Mouse (Mus musculus): ENCODE measurements around the gene Cyp1b1. TPM values are rescaled to one million over a fixed set of nuclear protein-coding genes. Genes with fewer than 3 reads are reported as not detected.

Cyp1b1 gene
- 1.6 and 2.3 TPM in 2 replicates for polyA plus RNA-seq (2016; fragmentation: Nextera tagmentation; extraction: Ambion mirVana)

DNA sequence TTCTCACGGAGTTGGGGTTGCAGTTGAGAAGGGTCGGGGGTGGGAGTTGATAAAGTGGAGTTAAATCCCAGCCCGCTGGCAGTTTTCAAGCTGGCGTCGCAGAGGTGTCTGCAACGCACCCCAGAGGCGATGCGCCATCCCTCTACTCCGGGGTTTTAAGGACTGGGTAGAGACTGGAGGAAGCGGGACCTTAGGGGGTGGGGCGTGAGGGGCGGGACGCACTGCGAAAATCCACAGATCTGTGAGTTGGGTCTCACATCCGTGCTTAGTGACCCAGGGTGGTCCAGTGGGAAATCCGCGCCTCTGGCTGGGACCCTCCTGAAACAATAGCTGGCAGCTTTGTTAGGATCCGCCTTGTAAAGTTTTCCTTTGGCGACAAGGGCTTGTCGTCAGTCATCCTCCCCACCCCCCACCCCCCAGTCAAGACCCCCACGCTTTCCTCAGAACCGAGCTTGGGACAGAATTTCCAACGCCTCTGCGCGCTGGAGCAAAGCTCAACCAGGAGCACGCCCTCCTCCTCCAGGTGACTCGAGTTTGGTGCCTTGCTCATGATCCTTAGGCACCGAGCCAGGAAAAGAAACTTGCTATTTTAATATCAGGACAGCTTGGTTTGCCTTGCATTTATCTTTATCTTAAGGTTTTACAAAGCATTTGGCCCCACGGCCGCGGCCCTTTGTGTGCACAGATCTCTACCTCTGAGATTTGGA is at the start of gene Cyp1b1:
TSS of gene Cyp1b1 (minus strand) at position 131 of the 707 bp plus-strand sequence.
- DNase-seq (ENCODE audit: extremely low spot score, low spot score) = peak; percentile 51
- WGBS = under 1% methylated on average over 31 of the region's 31 CpGs
- Histone ChIP-seq H3K4me1 (peaks cover 43% of the 10 kb centered on the region), H3K27me3 (ENCODE audit: poor library complexity, severe bottlenecking) (peaks cover 99% of the 10 kb centered on the region), H3K4me3 (peak within 1 kb of the TSS; percentile 60), H3K36me3 (replicated peaks) (no peaks in the 10 kb centered on the region), H3K9me3 (peaks cover 3% of the 10 kb centered on the region; the same call in 1 of the 2 replicates), H3K27ac (peak within 1 kb of the TSS; percentile 77)

GRCm38 (mm10) chr17:79761841-79762240 is 47.0 kb upstream of the Cyp1b1 start:
- 88% methylated on average over 1 of the region's 1 CpGs for WGBS

GRCm38 (mm10) chr17:79753831-79754230 is 39.0 kb upstream of the Cyp1b1 start:
- Histone ChIP-seq H3K9me3 (no peaks in the 10 kb centered on the region; the same call in 1 of the 2 replicates), H3K4me1 (peaks cover 17% of the 10 kb centered on the region), H3K4me3 (no peak overlapping the region), H3K27me3 (ENCODE audit: poor library complexity, severe bottlenecking) (peaks cover 20% of the 10 kb centered on the region; the same call in 1 of the 2 replicates), H3K27ac (no peak overlapping the region), H3K36me3 (replicated peaks) (no peaks in the 10 kb centered on the region)
- WGBS = 95% methylated on average over 12 of the region's 12 CpGs
- no peak for DNase-seq (ENCODE audit: extremely low spot score, low spot score)

More at GRCm38 (mm10) chr17:79761841-79762240, 47.0 kb upstream of the Cyp1b1 start:
- Histone ChIP-seq H3K27ac (no peak overlapping the region), H3K36me3 (replicated peaks) (no peaks in the 10 kb centered on the region), H3K4me1 (peaks cover 11% of the 10 kb centered on the region), H3K9me3 (no peaks in the 10 kb centered on the region), H3K27me3 (ENCODE audit: poor library complexity, severe bottlenecking) (no peaks in the 10 kb centered on the region), H3K4me3 (no peak overlapping the region)
- no peak for DNase-seq (ENCODE audit: extremely low spot score, low spot score)

DNA sequence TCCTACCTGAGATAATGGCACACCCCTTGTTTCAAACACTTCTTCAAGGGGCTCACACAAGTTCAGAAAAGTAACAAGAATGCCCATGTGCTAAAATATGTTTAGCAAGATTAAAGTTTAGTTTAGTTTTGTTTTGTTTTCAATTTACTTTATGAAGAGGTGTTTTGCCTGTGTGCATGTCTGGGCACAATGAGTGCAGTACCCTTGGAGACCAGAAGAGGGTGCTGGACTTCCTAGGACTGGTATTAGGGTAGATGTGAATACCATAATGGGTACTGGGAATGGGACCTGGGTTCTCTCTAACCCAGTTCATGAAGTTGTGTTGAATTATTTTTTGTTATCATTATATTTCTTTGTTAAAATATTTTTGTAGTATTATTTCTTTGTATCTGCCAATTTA is 38.0 kb upstream of the Cyp1b1 start:
- peaks cover 13% of the 10 kb centered on the region for H3K4me1 ChIP-seq
- peaks cover 27% of the 10 kb centered on the region for H3K27me3 ChIP-seq (ENCODE audit: poor library complexity, severe bottlenecking)
- H3K9me3 ChIP-seq = peaks cover 5% of the 10 kb centered on the region
- DNase-seq (ENCODE audit: extremely low spot score, low spot score) = no peak
- H3K36me3 ChIP-seq (replicated peaks) = no peaks in the 10 kb centered on the region
- no peak overlapping the region for H3K4me3 ChIP-seq
- H3K27ac ChIP-seq = no peak overlapping the region

DNA sequence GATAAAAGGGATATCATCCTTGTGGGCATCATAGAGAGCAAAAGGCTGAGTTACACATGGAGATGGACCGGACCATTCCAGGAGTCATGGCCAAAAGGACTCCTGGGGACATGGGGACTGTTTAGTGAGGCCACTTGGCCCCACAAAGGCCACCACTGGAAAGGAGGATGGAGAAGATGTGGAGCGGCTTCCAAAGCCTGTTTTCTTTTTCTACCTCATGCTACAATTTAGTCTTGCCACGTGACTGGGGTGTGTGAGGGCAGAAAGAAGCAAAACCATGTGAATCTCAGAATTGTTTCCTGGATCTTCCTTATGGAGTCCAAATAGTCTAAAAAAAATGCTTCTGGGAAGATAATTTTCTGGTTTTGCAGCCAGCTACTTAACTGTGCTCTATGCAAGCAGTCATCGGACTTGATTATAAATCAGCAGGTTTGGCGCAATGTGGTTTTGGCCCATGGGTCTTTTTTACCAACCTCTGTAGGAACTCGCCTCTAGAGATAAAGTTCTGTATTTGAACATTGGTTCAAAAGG is 36.9 kb upstream of the Cyp1b1 start:
- H3K27ac ChIP-seq = no peak overlapping the region
- peaks cover 15% of the 10 kb centered on the region for H3K9me3 ChIP-seq
- peaks cover 38% of the 10 kb centered on the region for H3K27me3 ChIP-seq (ENCODE audit: poor library complexity, severe bottlenecking)
- H3K4me3 ChIP-seq = no peak overlapping the region
- no peak for DNase-seq (ENCODE audit: extremely low spot score, low spot score)
- H3K36me3 ChIP-seq (replicated peaks) = no peaks in the 10 kb centered on the region
- peaks cover 11% of the 10 kb centered on the region for H3K4me1 ChIP-seq
- 92% methylated on average over 6 of the region's 6 CpGs for WGBS

GRCm38 (mm10) chr17:79749647-79750046 is 34.8 kb upstream of the Cyp1b1 start:
- Histone ChIP-seq H3K27me3 (ENCODE audit: poor library complexity, severe bottlenecking) (peaks cover 47% of the 10 kb centered on the region), H3K36me3 (replicated peaks) (no peaks in the 10 kb centered on the region), H3K9me3 (peaks cover 15% of the 10 kb centered on the region), H3K4me1 (peaks cover 23% of the 10 kb centered on the region), H3K27ac (no peak overlapping the region), H3K4me3 (no peak overlapping the region)
- 93% methylated on average over 1 of the region's 1 CpGs for WGBS
- no peak for DNase-seq (ENCODE audit: extremely low spot score, low spot score)

DNA sequence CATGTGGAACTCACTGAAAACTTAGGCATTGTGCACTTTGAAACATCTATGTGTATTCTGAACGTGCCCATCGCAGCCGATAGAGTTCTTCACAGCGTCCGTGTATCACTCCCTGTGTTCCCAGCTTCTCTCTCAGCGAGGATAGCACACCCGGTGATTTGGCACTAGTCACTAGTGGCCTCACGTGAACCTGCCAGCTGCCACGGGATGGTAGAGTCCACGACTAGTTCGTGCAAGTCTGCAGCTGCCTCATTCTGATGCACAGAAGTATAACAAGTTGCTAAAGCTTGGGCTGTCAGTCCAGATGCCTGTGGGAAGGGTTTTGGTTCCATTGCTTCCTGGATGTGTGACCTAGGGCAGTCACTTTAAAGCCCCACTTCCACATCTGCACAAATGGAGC is 32.1 kb upstream of the Cyp1b1 start:
- Histone ChIP-seq H3K4me1 (peaks cover 23% of the 10 kb centered on the region), H3K27ac (no peak overlapping the region), H3K9me3 (peaks cover 15% of the 10 kb centered on the region), H3K27me3 (ENCODE audit: poor library complexity, severe bottlenecking) (peaks cover 62% of the 10 kb centered on the region), H3K4me3 (no peak overlapping the region), H3K36me3 (replicated peaks) (no peaks in the 10 kb centered on the region)
- DNase-seq (ENCODE audit: extremely low spot score, low spot score) = no peak
- WGBS = 78% methylated on average over 11 of the region's 11 CpGs

GRCm38 (mm10) chr17:79746146-79746591 is 31.3 kb upstream of the Cyp1b1 start:
- DNase-seq (ENCODE audit: extremely low spot score, low spot score) = peak; percentile 27
- 9% methylated on average over 3 of the region's 3 CpGs for WGBS
- no peaks in the 10 kb centered on the region for H3K36me3 ChIP-seq (replicated peaks)

GRCm38 (mm10) chr17:79745051-79745731 is 30.3 kb upstream of the Cyp1b1 start:
- Histone ChIP-seq H3K4me3 (no peak overlapping the region), H3K36me3 (replicated peaks) (no peaks in the 10 kb centered on the region), H3K4me1 (peaks cover 23% of the 10 kb centered on the region), H3K9me3 (peaks cover 15% of the 10 kb centered on the region), H3K27me3 (ENCODE audit: poor library complexity, severe bottlenecking) (peaks cover 66% of the 10 kb centered on the region), H3K27ac (no peak overlapping the region)
- WGBS = 65% methylated on average over 13 of the region's 13 CpGs
- DNase-seq (ENCODE audit: extremely low spot score, low spot score) = no peak

More at GRCm38 (mm10) chr17:79746146-79746591, 31.3 kb upstream of the Cyp1b1 start:
- Histone ChIP-seq H3K9me3 (peaks cover 15% of the 10 kb centered on the region), H3K4me1 (peaks cover 23% of the 10 kb centered on the region), H3K27me3 (ENCODE audit: poor library complexity, severe bottlenecking) (peaks cover 65% of the 10 kb centered on the region), H3K27ac (peak overlapping the region; percentile 53), H3K4me3 (no peak overlapping the region)

GRCm38 (mm10) chr17:79743507-79743906 is 28.6 kb upstream of the Cyp1b1 start:
- no peaks in the 10 kb centered on the region for H3K36me3 ChIP-seq (replicated peaks)
- H3K27ac ChIP-seq = no peak overlapping the region
- H3K27me3 ChIP-seq (ENCODE audit: poor library complexity, severe bottlenecking) = peaks cover 73% of the 10 kb centered on the region
- no peak overlapping the region for H3K4me3 ChIP-seq
- H3K9me3 ChIP-seq = peaks cover 13% of the 10 kb centered on the region
- no peak for DNase-seq (ENCODE audit: extremely low spot score, low spot score)
- H3K4me1 ChIP-seq = peaks cover 36% of the 10 kb centered on the region
- 100% methylated on average over 1 of the region's 1 CpGs for WGBS

GRCm38 (mm10) chr17:79742635-79743034 is 27.8 kb upstream of the Cyp1b1 start:
- WGBS = 82% methylated on average over 5 of the region's 5 CpGs
- Histone ChIP-seq H3K4me1 (peaks cover 41% of the 10 kb centered on the region), H3K4me3 (no peak overlapping the region), H3K27me3 (ENCODE audit: poor library complexity, severe bottlenecking) (peaks cover 66% of the 10 kb centered on the region), H3K36me3 (replicated peaks) (no peaks in the 10 kb centered on the region), H3K9me3 (peaks cover 7% of the 10 kb centered on the region), H3K27ac (no peak overlapping the region)
- DNase-seq (ENCODE audit: extremely low spot score, low spot score) = no peak

DNA sequence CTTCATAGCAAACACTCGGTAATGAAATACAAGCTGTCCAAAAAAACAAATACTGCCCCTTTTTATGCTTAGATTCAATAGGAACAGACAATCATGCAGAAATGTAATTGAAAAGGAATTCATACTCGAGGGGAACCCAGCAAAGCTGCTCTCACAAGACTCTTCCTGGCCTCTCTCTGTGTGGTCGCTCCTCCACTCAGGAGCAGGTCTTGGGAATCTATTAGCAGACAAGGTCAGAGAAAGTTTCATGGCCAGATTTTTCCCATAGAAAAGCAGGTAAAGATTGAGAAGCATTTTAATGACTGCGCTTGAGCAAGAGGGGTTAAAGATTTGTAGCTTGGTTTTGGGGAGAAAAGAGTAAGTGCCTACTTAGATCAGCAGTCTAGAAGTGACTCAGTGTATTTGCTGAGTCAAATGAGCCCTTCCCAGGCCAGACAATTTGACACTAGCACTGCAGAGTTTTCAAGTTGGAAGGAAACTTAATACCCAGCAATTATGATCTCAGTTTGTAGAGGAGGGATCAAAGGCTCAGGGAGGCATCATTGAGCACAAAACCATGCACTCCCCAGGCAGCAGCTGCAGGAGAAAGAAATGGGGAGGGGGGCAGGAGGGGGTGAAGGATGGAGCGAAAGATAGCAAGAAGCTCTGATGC is 24.1 kb upstream of the Cyp1b1 start:
- 0 out of 2 replicates have a peak overlapping the region, but pooled peaks have one; percentile 17 for H3K27ac ChIP-seq
- 61% methylated on average over 5 of the region's 5 CpGs for WGBS
- H3K4me1 ChIP-seq = peaks cover 21% of the 10 kb centered on the region
- no peak overlapping the region for H3K4me3 ChIP-seq
- H3K27me3 ChIP-seq (ENCODE audit: poor library complexity, severe bottlenecking) = peaks cover 48% of the 10 kb centered on the region
- DNase-seq (ENCODE audit: extremely low spot score, low spot score) = no peak
- H3K36me3 ChIP-seq (replicated peaks) = no peaks in the 10 kb centered on the region
- no peaks in the 10 kb centered on the region for H3K9me3 ChIP-seq

Measured in forebrain, embryonic 10.5 days (tissue).